Mouse (Mus musculus) naive thymus-derived CD4-positive, alpha-beta T cell, adult 2 months (primary cell): ENCODE measurements around the gene Tbc1d30.
A peak's percentile ranks its signal among the peaks of the same experiment; 100 is the strongest.

Experiments used
- DNase-seq: peaks from one replicate; pipeline ENCODE4 v3.0.0-alpha.2; 2011; ENCODE audit warnings: low read depth

The Tbc1d30 gene

GRCm38 (mm10) chr10:121314186-121314585 lies 36.9 kb downstream of the Tbc1d30 start:
- no peak for DNase-seq

GRCm38 (mm10) chr10:121313049-121313448 lies 38.0 kb downstream of the Tbc1d30 start:
- DNase-seq: no peak

GRCm38 (mm10) chr10:121310511-121311221 lies 40.4 kb downstream of the Tbc1d30 start:
- peak; percentile 75 for DNase-seq

GRCm38 (mm10) chr10:121309801-121310510 lies 41.1 kb downstream of the Tbc1d30 start:
- no peak for DNase-seq

GRCm38 (mm10) chr10:121309123-121309655 lies 41.9 kb downstream of the Tbc1d30 start:
- DNase-seq: no peak

GRCm38 (mm10) chr10:121305441-121305840 lies 45.6 kb downstream of the Tbc1d30 start:
- peak; percentile 51 for DNase-seq

GRCm38 (mm10) chr10:121303559-121303958 lies 47.5 kb downstream of the Tbc1d30 start:
- no peak for DNase-seq

GRCm38 (mm10) chr10:121301868-121302267 lies 49.2 kb downstream of the Tbc1d30 start:
- DNase-seq: no peak

- peak; percentile 34 for DNase-seq
These were observed 50.4 kb downstream of the Tbc1d30 start for GRCm38 (mm10) chr10:121300659-121301058.

GRCm38 (mm10) chr10:121297054-121297701 lies 53.9 kb downstream of the Tbc1d30 start:
- DNase-seq: peak; percentile 79

- DNase-seq: peak; percentile 11
These were observed 56.6 kb downstream of the Tbc1d30 start for GRCm38 (mm10) chr10:121294471-121294870.

- DNase-seq: peak; percentile 51
These were observed 57.2 kb downstream of the Tbc1d30 start for GRCm38 (mm10) chr10:121293829-121294228.

- peak; percentile 8 for DNase-seq
These were observed 59.7 kb downstream of the Tbc1d30 start for GRCm38 (mm10) chr10:121291272-121291917.

- no peak for DNase-seq
These were observed 60.4 kb downstream of the Tbc1d30 start for GRCm38 (mm10) chr10:121290682-121291078.

GRCm38 (mm10) chr10:121289970-121290681 lies 61.0 kb downstream of the Tbc1d30 start:
- peak; percentile 70 for DNase-seq

GRCm38 (mm10) chr10:121282926-121283325 lies 68.2 kb downstream of the Tbc1d30 start:
- no peak for DNase-seq

GRCm38 (mm10) chr10:121282436-121282835 lies 68.6 kb downstream of the Tbc1d30 start:
- peak; percentile 71 for DNase-seq

- DNase-seq: no peak
These were observed 70.1 kb downstream of the Tbc1d30 start for GRCm38 (mm10) chr10:121280943-121281342.

- DNase-seq: no peak
These were observed 74.0 kb downstream of the Tbc1d30 start for GRCm38 (mm10) chr10:121277022-121277471.

GRCm38 (mm10) chr10:121274964-121275363 lies 76.1 kb downstream of the Tbc1d30 start:
- DNase-seq: no peak

- no peak for DNase-seq
These were observed 80.1 kb downstream of the Tbc1d30 start for GRCm38 (mm10) chr10:121271002-121271401.
